Mouse (Mus musculus) heart, embryonic 16.5 days (tissue): ENCODE measurements around the gene Leng9. TPM values are rescaled to one million over a fixed set of nuclear protein-coding genes. Genes with fewer than 3 reads are reported as not detected.

Experiments
- ATAC-seq: fragments of 200-750 bp; cut with Nextera tagmentation; replicated peaks from 2 replicates; pipeline ENCODE4 v1.8.0; 2017; ENCODE audit warnings: moderate number of reproducible peaks; ENCODE audit not compliant: insufficient read depth, low FRiP score; ENCODE audit errors: extremely low read depth
- H3K27ac ChIP-seq: fragments of 300-500 bp; sonication (generic); 2 replicates; pipeline ENCODE4 v1.5.1; 2014; ENCODE audit warnings: mild to moderate bottlenecking, low read length, control low read depth, moderate library complexity
- H3K27me3 ChIP-seq: fragments of 300-500 bp; sonication (generic); 2 replicates; pipeline ENCODE4 v1.6.1; 2014; ENCODE audit warnings: low read length, mixed read lengths; ENCODE audit not compliant: control insufficient read depth, insufficient read depth
- H3K36me3 ChIP-seq: fragments of 300-500 bp; sonication (generic); 2 replicates; pipeline ENCODE4 v1.6.1; 2014; ENCODE audit not compliant: control insufficient read depth, insufficient read depth
- H3K4me1 ChIP-seq: fragments of 300-500 bp; sonication (generic); 2 replicates; pipeline ENCODE4 v1.6.1; 2014; ENCODE audit warnings: low read length, mixed read lengths; ENCODE audit not compliant: control insufficient read depth, insufficient read depth
- H3K4me2 ChIP-seq: fragments of 300-500 bp; sonication (generic); 2 replicates; pipeline ENCODE4 v1.6.1; 2014; ENCODE audit warnings: low read depth, mild to moderate bottlenecking, control low read depth, low read length
- H3K4me3 ChIP-seq: fragments of 300-500 bp; sonication (generic); 2 replicates; pipeline ENCODE4 v1.5.1; 2014; ENCODE audit warnings: mild to moderate bottlenecking, control low read depth, low read length
- H3K9ac ChIP-seq: fragments of 300-500 bp; sonication (generic); 2 replicates; pipeline ENCODE4 v1.6.1; 2014; ENCODE audit warnings: low read length, control low read depth
- H3K9me3 ChIP-seq: fragments of 300-500 bp; sonication (generic); replicated peaks from 2 replicates; pipeline ENCODE4 v1.6.1; 2016; ENCODE audit warnings: low read length; ENCODE audit not compliant: control insufficient read depth
- WGBS: fragments of 180-500 bp; shearing (Covaris S2); extraction: QIAGEN DNeasy Blood & Tissue Kit; methylation state at CpG from one replicate; pipeline ENCODE4 v1.1.7; 2014; 5-methylcytosine and 5-hydroxymethylcytosine counted together
- polyA plus RNA-seq: library from polyadenylated mRNA; unstranded; fragments of >200 nt; fragmentation: Nextera tagmentation; extraction: Ambion mirVana; gene quantifications from 2 replicates; pipeline ENCODE4 v1.2.1, GENCODE M21; 2015

Leng9 gene
- polyA plus RNA-seq, 1 experiment from 2014 or later, result 3.2 TPM

GRCm38 (mm10) chr7:4146241-4147180 lies 3.7 kb downstream of the Leng9 start:
- Histone ChIP-seq H3K36me3 (peaks cover 59% of the 10 kb centered on the region), H3K9ac (no peak overlapping the region), H3K27me3 (peaks cover 3% of the 10 kb centered on the region), H3K4me2 (no peak overlapping the region), H3K9me3 (no peaks in the 10 kb centered on the region), H3K27ac (no peak overlapping the region), H3K4me3 (no peak overlapping the region), H3K4me1 (peaks cover 24% of the 10 kb centered on the region)
- ATAC-seq, result no peak
- 92% methylated on average over 23 of the region's 23 CpGs for WGBS

GRCm38 (mm10) chr7:4145552-4146190 lies 4.5 kb downstream of the Leng9 start:
- WGBS, result 68% methylated on average over 6 of the region's 6 CpGs
- no peaks in the 10 kb centered on the region for H3K9me3 ChIP-seq
- H3K27me3 ChIP-seq, result no peaks in the 10 kb centered on the region; the same call in 1 of the 2 replicates
- H3K36me3 ChIP-seq, result peaks cover 67% of the 10 kb centered on the region
- no peak overlapping the region for H3K27ac ChIP-seq
- ATAC-seq, result no peak
- H3K9ac ChIP-seq, result no peak overlapping the region
- H3K4me1 ChIP-seq, result peaks cover 16% of the 10 kb centered on the region
- H3K4me3 ChIP-seq, result no peak overlapping the region
- H3K4me2 ChIP-seq, result no peak overlapping the region

GRCm38 (mm10) chr7:4144766-4145551 lies 5.2 kb downstream of the Leng9 start:
- H3K4me1 ChIP-seq, result peaks cover 8% of the 10 kb centered on the region
- 94% methylated on average over 20 of the region's 20 CpGs for WGBS
- no peak overlapping the region for H3K4me2 ChIP-seq
- H3K36me3 ChIP-seq, result peaks cover 74% of the 10 kb centered on the region
- ATAC-seq, result no peak
- H3K27me3 ChIP-seq, result no peaks in the 10 kb centered on the region
- no peak overlapping the region for H3K4me3 ChIP-seq
- H3K27ac ChIP-seq, result no peak overlapping the region
- no peak overlapping the region for H3K9ac ChIP-seq
- H3K9me3 ChIP-seq, result no peaks in the 10 kb centered on the region

- WGBS, result 94% methylated on average over 13 of the region's 13 CpGs
- no peaks in the 10 kb centered on the region for H3K27me3 ChIP-seq
- H3K4me3 ChIP-seq, result no peak overlapping the region
- no peak overlapping the region for H3K27ac ChIP-seq
- no peaks in the 10 kb centered on the region for H3K9me3 ChIP-seq
- H3K36me3 ChIP-seq, result peaks cover 83% of the 10 kb centered on the region
- H3K9ac ChIP-seq, result no peak overlapping the region
- peaks cover 8% of the 10 kb centered on the region for H3K4me1 ChIP-seq
- no peak for ATAC-seq
- no peak overlapping the region for H3K4me2 ChIP-seq
Measured at GRCm38 (mm10) chr7:4144046-4144445, 6.1 kb downstream of the Leng9 start.

- Histone ChIP-seq H3K4me1 (peaks cover 6% of the 10 kb centered on the region), H3K4me3 (no peak overlapping the region), H3K9me3 (no peaks in the 10 kb centered on the region), H3K9ac (no peak overlapping the region), H3K4me2 (no peak overlapping the region), H3K27ac (no peak overlapping the region), H3K27me3 (no peaks in the 10 kb centered on the region), H3K36me3 (peaks cover 88% of the 10 kb centered on the region)
- WGBS, result 93% methylated on average over 19 of the region's 19 CpGs
- ATAC-seq, result no peak
Measured at GRCm38 (mm10) chr7:4143506-4143905, 6.7 kb downstream of the Leng9 start.

GRCm38 (mm10) chr7:4142796-4143445 lies 7.3 kb downstream of the Leng9 start:
- Histone ChIP-seq H3K27ac (no peak overlapping the region), H3K4me1 (peaks cover 7% of the 10 kb centered on the region), H3K4me2 (no peak overlapping the region), H3K4me3 (no peak overlapping the region), H3K36me3 (peaks cover 90% of the 10 kb centered on the region), H3K9ac (no peak overlapping the region), H3K9me3 (no peaks in the 10 kb centered on the region), H3K27me3 (no peaks in the 10 kb centered on the region)
- WGBS, result 93% methylated on average over 10 of the region's 10 CpGs
- ATAC-seq, result no peak

- H3K27me3 ChIP-seq, result no peaks in the 10 kb centered on the region
- no peaks in the 10 kb centered on the region for H3K9me3 ChIP-seq
- no peak overlapping the region for H3K9ac ChIP-seq
- H3K4me3 ChIP-seq, result no peak overlapping the region
- peaks cover 84% of the 10 kb centered on the region for H3K36me3 ChIP-seq
- H3K27ac ChIP-seq, result no peak overlapping the region
- 93% methylated on average over 6 of the region's 6 CpGs for WGBS
- no peak for ATAC-seq
- H3K4me1 ChIP-seq, result peaks cover 10% of the 10 kb centered on the region
- no peak overlapping the region for H3K4me2 ChIP-seq
Measured at GRCm38 (mm10) chr7:4141648-4142325, 8.4 kb downstream of the Leng9 start.

- ATAC-seq, result no peak
- no peak overlapping the region for H3K4me3 ChIP-seq
- no peak overlapping the region for H3K4me2 ChIP-seq
- H3K27me3 ChIP-seq, result no peaks in the 10 kb centered on the region
- no peak overlapping the region for H3K27ac ChIP-seq
- H3K9ac ChIP-seq, result no peak overlapping the region
- H3K36me3 ChIP-seq, result peaks cover 60% of the 10 kb centered on the region
- H3K9me3 ChIP-seq, result no peaks in the 10 kb centered on the region
- peaks cover 12% of the 10 kb centered on the region for H3K4me1 ChIP-seq
- 92% methylated on average over 5 of the region's 5 CpGs for WGBS
Measured at GRCm38 (mm10) chr7:4139391-4139790, 10.8 kb downstream of the Leng9 start.
